Mouse (Mus musculus): ENCODE results near the gene Ccdc85a.

- no peak for TF ChIP-seq POLR2A (IDR thresholded peaks at IDR 0.05; ENCODE audit: control insufficient read depth, low read depth, low read length)
- no peak for TF ChIP-seq CTCF (IDR thresholded peaks at IDR 0.05; ENCODE audit: control insufficient read depth, insufficient read depth, insufficient replicate concordance, low read depth, low read length)
Measured at GRCm38 (mm10) chr11:28633093-28633492, 49.0 kb upstream of the Ccdc85a start.
